24 mouse cellular contexts compared by ENCODE assay signal in genomic region chr17:91913556-91913955, GRCm38 (mm10).
"Had no signal": no experiment of that assay in that cellular context is flagged by ENCODE, and none has a peak within 500 bp of the region (broad histone marks: within the 10 kb centered on the region; RNA-seq: fewer than 3 reads in every experiment).

No protein-coding gene starts in this region.

- H3K4me2 ChIP-seq: limb, embryonic 13.5 days; liver, embryonic 12.5 days; liver, embryonic 15.5 days; lung, embryonic 15.5 days; midbrain, embryonic 13.5 days; neural tube, embryonic 13.5 days had no signal

- H3K4me1 ChIP-seq: limb, embryonic 10.5 days; limb, embryonic 13.5 days; liver, embryonic 12.5 days; liver, embryonic 15.5 days; lung, embryonic 15.5 days; megakaryocyte, embryonic 14.5 days; midbrain, embryonic 10.5 days; midbrain, embryonic 13.5 days; neural tube, embryonic 13.5 days had no signal

- H3K27me3 ChIP-seq: limb, embryonic 13.5 days; liver, embryonic 12.5 days; liver, embryonic 15.5 days; lung, embryonic 15.5 days; megakaryocyte, embryonic 14.5 days; midbrain, embryonic 13.5 days; neural tube, embryonic 13.5 days had no signal

- H3K4me3 ChIP-seq: limb, embryonic 10.5 days; limb, embryonic 13.5 days; liver, embryonic 12.5 days; liver, embryonic 15.5 days; lung, embryonic 15.5 days; megakaryocyte, embryonic 14.5 days; midbrain, embryonic 10.5 days; midbrain, embryonic 13.5 days; myocyte; neural tube, embryonic 13.5 days had no signal

- DNase-seq: kidney, postnatal 14 days; kidney, postnatal 4 days; liver; lung, adult 18-20 months; lung, postnatal 10 days; lung, postnatal 36 days; right cerebral cortex, adult 18-20 months; right cerebral cortex, postnatal 14 days; right cerebral cortex, postnatal 4 days; thymus, adult 2 months; thymus, postnatal 14 days; thymus, postnatal 4 days had no signal

- H3K36me3 ChIP-seq: limb, embryonic 10.5 days; limb, embryonic 13.5 days; liver, embryonic 12.5 days; liver, embryonic 15.5 days; lung, embryonic 15.5 days; midbrain, embryonic 10.5 days; midbrain, embryonic 13.5 days; neural tube, embryonic 13.5 days had no signal

- H3K9me3 ChIP-seq: limb, embryonic 10.5 days; limb, embryonic 13.5 days; liver, embryonic 12.5 days; liver, embryonic 15.5 days; lung, embryonic 15.5 days; midbrain, embryonic 10.5 days; midbrain, embryonic 13.5 days; neural tube, embryonic 13.5 days had no signal

- H3K27ac ChIP-seq: limb, embryonic 10.5 days; limb, embryonic 13.5 days; liver, embryonic 12.5 days; liver, embryonic 15.5 days; lung, embryonic 15.5 days; midbrain, embryonic 10.5 days; midbrain, embryonic 13.5 days; neural tube, embryonic 13.5 days; stomach, postnatal 0 days had no signal

- ATAC-seq: liver, embryonic 12.5 days; midbrain, embryonic 13.5 days; midbrain, embryonic 16.5 days had no signal

- H3K9ac ChIP-seq: limb, embryonic 13.5 days; liver, embryonic 12.5 days; liver, embryonic 15.5 days; lung, embryonic 15.5 days; midbrain, embryonic 13.5 days; neural tube, embryonic 13.5 days had no signal
